Comparison of ENCODE assay signal across 8 mouse cellular contexts in genomic region chr7:24270288-24270672, GRCm38 (mm10). TPM values are rescaled to one million over a fixed set of nuclear protein-coding genes. Genes with fewer than 3 reads are reported as not detected.
DNase-seq lines count a peak whose midpoint lies in the region; ATAC-seq and TF ChIP-seq lines count a peak whose summit lies in the region.

Gene Zfp93, plus strand, starts transcription at chr7:24270420.

- H3K4me1 ChIP-seq in cortical plate, adult 2 months (ENCODE audit: control insufficient read depth, insufficient read depth, low read length), result no peaks in the 10 kb centered on the region

- no peak for TF ChIP-seq CTCF in cortical plate, adult 2 months (IDR thresholded peaks at IDR 0.05; ENCODE audit: extremely low read depth, insufficient read depth, low read length)

- H3K4me3 ChIP-seq in cortical plate, adult 2 months (ENCODE audit: insufficient read depth, low read length), result peak within 1 kb of the TSS; percentile 52

- H3K27ac ChIP-seq in cortical plate, adult 2 months (ENCODE audit: insufficient read depth, low read length), result 0 out of 2 replicates have a peak within 1 kb of the TSS, but pooled peaks have one; percentile 30

- intact Hi-C loops in gastrocnemius, postnatal 14 days (cut with DNase I; ENCODE audit: low total_unique reads), result no loop called here

- peak; percentile 88; the same call in 1 of the 2 replicates for TF ChIP-seq POLR2A in cortical plate, adult 2 months (IDR thresholded peaks at IDR 0.05; ENCODE audit: extremely low read depth, insufficient read depth, low read length)

- ATAC-seq in megakaryocyte, adult 5-6 weeks (ENCODE audit: poor library complexity, severe bottlenecking), result peak; percentile 83
- no peak for ATAC-seq in erythroid progenitor cell, adult 5-6 weeks (replicated peaks; ENCODE audit: low FRiP score, poor library complexity, severe bottlenecking)

- DNase-seq in adrenal gland, adult 18-20 months (ENCODE audit: low spot score in 2 of 2), result peak; percentile 53 to 57
- peak; percentile 70 for DNase-seq in gastrocnemius, postnatal 14 days
- DNase-seq in induced T-regulatory cell, adult 2 months (ENCODE audit: low read depth), result peak; percentile 61
- peak; percentile 59 to 84 for DNase-seq in left cerebral cortex, adult 8-10 months (ENCODE audit: low spot score in 2 of 2)
- DNase-seq in right cerebral cortex, adult 2 months (ENCODE audit: low spot score in 2 of 2), result peak; percentile 86 to 87

RNA-seq across cellular contexts. Expression of gene Zfp93, which starts in this region (rescaled TPM):
- 1 to 10 TPM; 3.1 to 4.5 TPM for total RNA-seq in adrenal gland, adult 18-20 months (2021)
- polyA plus RNA-seq in cortical plate, adult 2 months (2012; rRNA removed), result 9.2 and 11.0 TPM in 2 replicates
- 1 to 10 TPM; 3.0 to 3.7 TPM for total RNA-seq in gastrocnemius, postnatal 14 days (2021)
- total RNA-seq in left cerebral cortex, adult 8-10 months (2022), result 10 to 100 TPM; 12.3 to 15.8 (median 13.6) TPM
- total RNA-seq in megakaryocyte, adult 5-6 weeks (2015), result 0.36 TPM in 1 of 2 replicates, not detected in the other
- 0.08 and 0.26 TPM in 2 replicates for total RNA-seq in megakaryocyte, adult 5-6 weeks (2017)
- not detected in 2 replicates for total RNA-seq in erythroid progenitor cell, adult 5-6 weeks (2015; ENCODE audit: low replicate concordance)
- 0.39 and 0.83 TPM in 2 replicates for total RNA-seq in erythroid progenitor cell, adult 5-6 weeks (2017; ENCODE audit: low replicate concordance)

Comparison
In these comparisons a context has a peak if more than half of its experiments do, and no peak if none do; other contexts are left out.
1. Peak in ATAC-seq in megakaryocyte, adult 5-6 weeks; RNA of the gene not detected or under 1 TPM.